Mouse (Mus musculus) macrophage (primary cell): Measurements from ENCODE around the gene Pcnt. TPM values are rescaled to one million over a fixed set of nuclear protein-coding genes. Genes with fewer than 3 reads are reported as not detected.

Source experiments
- H3K27ac ChIP-seq: fragments of 350-480 bp; formaldehyde crosslinking; 2 replicates; pipeline ENCODE4 v1.9.0; 2021
- H3K36me3 ChIP-seq: fragments of 350-480 bp; formaldehyde crosslinking; 2 replicates; pipeline ENCODE4 v1.9.0; 2021; ENCODE audit errors: inconsistent target
- H3K4me3 ChIP-seq: fragments of 350-480 bp; formaldehyde crosslinking; 2 replicates; pipeline ENCODE4 v1.9.0; 2021; ENCODE audit errors: inconsistent target
- H3K79me2 ChIP-seq: fragments of 350-480 bp; formaldehyde crosslinking; 2 replicates; pipeline ENCODE4 v1.9.0; 2021; ENCODE audit errors: inconsistent target
- WGBS: methylation state at CpG from one replicate; pipeline ENCODE4 v1.1.7; 2026; ENCODE audit warnings: inconsistent platforms; ENCODE audit not compliant: missing documents; 5-methylcytosine and 5-hydroxymethylcytosine counted together
- polyA plus RNA-seq: library from polyadenylated mRNA; stranded (reverse); fragments of 250-400 nt; gene quantifications from 3 replicates; pipeline ENCODE4 v1.2.4, GENCODE M21; 2018; ENCODE audit warnings: inconsistent platforms

The Pcnt gene
- polyA plus RNA-seq, 1 experiment from 2014 or later: 17.2 TPM

GRCm38 (mm10) chr10:76326304-76327006 is 116.1 kb downstream of the Pcnt start:
- H3K27ac ChIP-seq: no peak overlapping the region
- no peak overlapping the region for H3K4me3 ChIP-seq
- WGBS: 94% methylated on average over 5 of the region's 6 CpGs
- H3K36me3 ChIP-seq: no peaks in the 10 kb centered on the region
- H3K79me2 ChIP-seq: peaks cover 16% of the 10 kb centered on the region; the same call in 1 of the 2 replicates

GRCm38 (mm10) chr10:76317623-76318022 is 125.0 kb downstream of the Pcnt start:
- Histone ChIP-seq H3K79me2 (no peaks in the 10 kb centered on the region), H3K27ac (no peak overlapping the region)
- 94% methylated on average over 11 of the region's 12 CpGs for WGBS

GRCm38 (mm10) chr10:76316194-76316593 is 126.4 kb downstream of the Pcnt start:
- Histone ChIP-seq H3K36me3 (peaks cover 39% of the 10 kb centered on the region; the same call in 1 of the 2 replicates), H3K27ac (no peak overlapping the region), H3K79me2 (no peaks in the 10 kb centered on the region), H3K4me3 (no peak overlapping the region)
- 92% methylated on average over 7 of the region's 7 CpGs for WGBS

More at GRCm38 (mm10) chr10:76317623-76318022, 125.0 kb downstream of the Pcnt start:
- Histone ChIP-seq H3K4me3 (no peak overlapping the region), H3K36me3 (peaks cover 35% of the 10 kb centered on the region; the same call in 1 of the 2 replicates)

- Histone ChIP-seq H3K36me3 (no peaks in the 10 kb centered on the region; the same call in 1 of the 2 replicates), H3K4me3 (no peak overlapping the region), H3K27ac (peak overlapping the region; percentile 13; the same call in 1 of the 2 replicates), H3K79me2 (no peaks in the 10 kb centered on the region)
- 12% methylated on average over 9 of the region's 9 CpGs for WGBS
Measured at GRCm38 (mm10) chr10:76306738-76307137, 135.8 kb downstream of the Pcnt start.

Other genes starting within 250 kb of the Pcnt start
- gene Prmt2, start 204.9 kb downstream of the Pcnt start, polyA plus RNA-seq: 18.3 to 23.8 TPM (median 20.1 TPM) in 3 replicates
- gene S100b, start 188.9 kb downstream of the Pcnt start, polyA plus RNA-seq: 0.17 TPM in 1 of 3 replicates, not detected in the others
- gene Dip2a, start 97.5 kb downstream of the Pcnt start, polyA plus RNA-seq: 5.1 to 12.6 TPM (median 7.7 TPM) in 3 replicates
- not detected in 3 replicates for gene AC141477.1, start 2.3 kb downstream of the Pcnt start, polyA plus RNA-seq
- not detected in 3 replicates for gene 2610028H24Rik, start 6.3 kb upstream of the Pcnt start, polyA plus RNA-seq
- gene Mcm3ap, start 26.1 kb upstream of the Pcnt start, polyA plus RNA-seq: 13.6 to 21.6 TPM (median 19.6 TPM) in 3 replicates
- gene Ybey, start 26.3 kb upstream of the Pcnt start, polyA plus RNA-seq: 1.3 to 2.1 TPM (median 1.9 TPM) in 3 replicates
- gene Lss, start 88.8 kb upstream of the Pcnt start, polyA plus RNA-seq: 3.1 to 13.5 TPM (median 11.0 TPM) in 3 replicates
- gene Spatc1l, start 119.5 kb upstream of the Pcnt start, polyA plus RNA-seq: not detected in 3 replicates
- not detected in 3 replicates for gene Ftcd, start 132.9 kb upstream of the Pcnt start, polyA plus RNA-seq
- gene Col6a2, start 180.8 kb upstream of the Pcnt start, polyA plus RNA-seq: 0.03 to 0.07 TPM in 2 of 3 replicates, not detected in the other